Mouse (Mus musculus): ENCODE data around the gene Pml.

Pml gene

DNA sequence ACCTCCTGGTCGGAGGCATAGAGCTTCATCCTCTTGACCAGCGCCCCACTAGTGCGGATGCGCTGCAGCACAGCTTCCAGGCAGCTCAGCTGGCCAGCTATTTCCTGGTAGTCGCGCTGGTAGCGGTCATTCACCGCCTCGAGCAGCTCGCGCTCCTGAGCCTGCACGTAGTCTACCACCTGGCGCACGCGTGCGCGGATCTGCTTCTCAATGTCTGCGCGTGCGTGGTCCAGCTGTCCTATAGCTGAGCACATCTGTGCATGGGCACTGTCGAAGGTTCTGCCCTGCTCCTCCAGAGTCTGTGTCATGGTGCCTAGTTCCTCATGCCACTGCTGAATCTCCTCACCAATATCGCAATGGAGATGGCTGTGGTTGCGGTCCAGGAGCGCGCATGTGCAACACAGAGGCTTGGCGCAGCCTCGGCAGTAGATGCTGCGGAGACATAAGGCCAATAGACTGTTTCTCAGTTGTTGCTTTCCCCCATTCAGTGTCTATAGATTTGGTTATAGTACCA is 15.0 kb downstream of the Pml start:
- no peak for DNase-seq (ENCODE audit: low read depth)

DNA sequence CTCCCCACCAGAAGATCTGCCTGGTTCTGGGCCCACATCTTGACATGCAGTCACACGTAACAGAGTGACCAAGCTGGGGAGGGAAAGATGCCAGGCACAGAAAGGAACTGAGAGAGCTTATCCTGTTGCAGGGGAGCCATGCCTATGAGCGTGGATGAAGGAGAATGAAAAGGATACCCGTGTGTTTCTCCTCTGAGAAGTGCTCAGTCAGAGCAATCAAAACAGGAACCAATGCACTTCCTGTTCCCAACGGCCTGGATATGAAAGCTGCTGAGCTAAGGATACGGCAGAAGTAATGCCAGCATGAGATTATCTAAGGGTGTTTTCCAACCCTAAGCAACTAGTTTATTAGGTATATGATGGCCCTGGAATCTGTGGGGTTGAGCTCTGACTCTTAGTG is 17.2 kb downstream of the Pml start:
- DNase-seq (ENCODE audit: low read depth), result no peak

DNA sequence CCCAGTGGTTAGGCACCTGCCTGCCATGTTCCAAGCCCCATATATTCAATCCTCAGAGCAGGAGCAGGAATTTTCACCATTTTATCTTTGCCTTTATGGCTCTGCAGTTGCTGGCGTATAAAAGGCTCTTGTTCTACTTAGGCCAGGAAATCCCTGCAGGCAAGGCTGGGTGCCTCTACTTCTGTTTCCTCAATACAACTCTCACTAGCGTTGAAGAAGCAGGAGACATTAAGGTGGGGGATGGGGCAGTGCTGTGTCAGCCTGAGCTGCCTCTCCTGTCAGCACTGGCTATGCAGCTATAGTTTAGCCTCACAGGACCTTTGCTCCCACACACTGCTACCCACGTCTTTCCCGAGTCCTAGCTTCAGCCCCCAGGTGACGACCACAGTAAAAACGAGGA is 17.8 kb downstream of the Pml start:
- no peak for DNase-seq (ENCODE audit: low read depth)

DNA sequence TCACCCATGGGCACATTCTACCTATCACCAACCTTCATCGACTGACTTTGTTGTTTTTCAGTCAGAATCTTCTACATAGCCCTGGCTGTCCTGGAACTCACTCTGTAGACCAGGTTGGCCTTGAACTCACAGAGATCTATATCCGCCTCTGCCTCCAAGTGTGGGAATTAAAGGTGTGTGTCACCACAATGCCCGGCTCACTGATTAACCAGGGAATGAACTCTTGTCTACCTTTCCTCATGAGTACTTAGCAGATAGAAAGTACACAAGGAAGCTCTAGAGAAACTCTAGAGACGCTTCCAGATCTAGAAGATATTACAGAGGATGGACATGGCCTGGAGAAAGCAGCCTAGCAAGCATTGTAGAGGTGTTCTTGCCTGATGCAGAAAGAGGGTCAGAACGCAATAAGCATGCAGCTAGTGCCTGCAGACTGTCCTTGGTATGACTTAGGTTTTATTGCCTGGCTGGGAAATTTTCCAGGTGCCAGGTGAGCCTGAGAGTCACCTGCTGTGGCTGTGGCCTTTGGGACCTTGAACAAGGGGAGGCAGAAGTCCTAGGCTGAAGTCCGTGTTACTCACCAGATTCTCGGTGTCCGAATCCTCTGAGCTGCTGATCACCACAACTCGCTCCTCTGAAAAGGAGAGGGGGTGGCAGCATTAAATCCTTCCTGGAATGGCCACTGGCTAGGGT is 20.7 kb downstream of the Pml start:
- DNase-seq (ENCODE audit: low read depth), result no peak

DNA sequence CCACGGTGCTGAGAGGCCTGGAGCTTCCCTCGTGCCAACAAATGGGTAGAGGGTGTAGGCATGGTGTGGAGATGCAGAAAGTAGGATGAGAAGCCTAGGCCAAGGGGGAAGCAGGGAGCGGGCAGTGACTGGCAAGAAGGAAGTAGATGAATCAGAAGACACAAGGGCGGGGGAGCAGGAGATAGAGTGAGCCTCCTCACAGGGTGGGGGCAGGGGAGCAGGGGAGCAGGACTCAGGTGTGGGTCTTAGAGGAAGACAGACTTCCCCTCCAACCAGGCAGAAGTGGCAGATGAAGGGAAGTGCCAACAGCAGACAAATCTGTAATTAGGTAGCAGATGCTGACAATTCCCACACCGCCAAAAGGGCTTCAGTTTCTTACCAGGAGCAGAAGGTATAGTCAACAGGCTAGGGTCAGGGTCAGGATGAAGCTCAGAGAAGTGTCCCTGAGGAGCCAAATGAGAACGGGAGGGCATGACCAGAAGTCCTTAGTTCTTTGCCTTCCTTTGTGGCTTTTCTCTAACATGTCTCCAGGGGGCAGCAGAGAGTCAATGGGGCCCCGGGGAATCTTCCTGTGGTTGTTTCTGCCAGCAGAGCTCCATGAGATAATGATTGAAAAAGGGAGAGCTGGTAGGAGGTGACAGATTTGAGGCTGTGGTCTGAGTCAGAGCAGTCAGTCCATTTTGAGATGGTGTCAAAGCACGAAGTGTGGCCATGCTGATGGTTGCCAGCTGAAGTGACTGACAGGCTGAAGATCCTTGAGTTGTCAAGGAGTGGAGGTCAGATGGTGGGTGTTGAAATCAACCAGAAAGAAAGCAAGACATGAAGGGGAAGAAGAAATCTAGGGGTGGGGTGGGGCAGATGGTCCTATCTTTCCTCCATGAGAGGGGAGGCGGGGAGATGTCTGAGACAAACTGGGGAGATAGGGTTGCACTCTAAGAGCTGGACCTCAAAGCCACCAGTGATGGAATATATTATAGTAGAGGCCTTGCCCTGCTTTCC is 23.4 kb downstream of the Pml start:
- peak; percentile 71 for DNase-seq (ENCODE audit: low read depth)

DNA sequence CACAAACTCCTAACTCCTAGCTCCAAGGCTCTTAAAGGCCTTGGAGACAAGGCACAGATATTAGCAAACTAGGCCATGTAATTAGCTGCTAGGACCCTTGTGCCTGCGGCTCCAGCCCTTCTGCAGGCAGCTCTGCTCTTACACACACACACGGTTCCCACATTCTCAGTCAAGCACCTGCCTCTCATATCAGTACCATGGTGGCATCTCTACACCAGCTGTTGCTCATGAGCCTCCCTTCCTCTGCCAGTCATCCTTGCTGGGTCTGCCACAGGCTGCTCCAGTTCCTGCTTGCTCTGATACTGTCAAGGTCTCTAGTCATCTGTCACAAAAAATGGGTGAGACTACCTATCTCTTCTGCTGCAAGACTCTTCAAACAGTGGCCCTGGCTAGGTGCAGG is 25.2 kb downstream of the Pml start:
- DNase-seq (ENCODE audit: low read depth), result no peak

DNA sequence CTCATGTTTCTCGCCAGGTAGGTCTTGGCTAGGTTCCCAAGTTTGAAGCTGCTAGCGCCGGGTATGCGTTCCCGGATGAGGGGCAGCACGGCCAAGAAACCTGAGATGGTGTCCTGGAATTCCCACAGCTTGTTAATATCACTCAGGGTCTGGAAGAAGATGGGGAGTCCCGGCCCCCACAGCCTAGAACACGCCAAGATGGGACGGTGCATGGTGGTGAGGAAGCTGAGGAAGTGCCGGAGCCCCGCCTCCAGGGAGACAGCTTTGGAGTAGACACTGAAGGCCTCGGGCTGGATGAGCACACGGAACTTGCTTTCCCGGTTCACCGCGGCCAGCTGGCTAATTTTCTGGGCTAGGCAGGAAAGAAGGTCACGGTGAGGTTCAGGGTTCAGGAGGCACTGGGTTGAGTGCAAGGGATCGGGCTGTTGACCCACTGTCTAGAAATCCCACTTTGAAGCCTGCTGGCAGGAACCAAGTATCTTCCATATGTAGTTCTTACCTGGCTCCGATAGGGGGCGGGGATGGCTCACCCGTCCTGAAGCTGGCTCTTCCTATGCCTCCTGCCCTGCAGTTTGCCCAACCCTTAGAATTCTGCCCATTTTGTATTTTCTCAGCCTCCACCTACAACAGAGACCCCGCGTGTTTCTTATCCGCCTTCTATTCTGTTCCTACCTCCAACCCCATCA is 29.2 kb downstream of the Pml start:
- no peak for DNase-seq (ENCODE audit: low read depth)

DNA sequence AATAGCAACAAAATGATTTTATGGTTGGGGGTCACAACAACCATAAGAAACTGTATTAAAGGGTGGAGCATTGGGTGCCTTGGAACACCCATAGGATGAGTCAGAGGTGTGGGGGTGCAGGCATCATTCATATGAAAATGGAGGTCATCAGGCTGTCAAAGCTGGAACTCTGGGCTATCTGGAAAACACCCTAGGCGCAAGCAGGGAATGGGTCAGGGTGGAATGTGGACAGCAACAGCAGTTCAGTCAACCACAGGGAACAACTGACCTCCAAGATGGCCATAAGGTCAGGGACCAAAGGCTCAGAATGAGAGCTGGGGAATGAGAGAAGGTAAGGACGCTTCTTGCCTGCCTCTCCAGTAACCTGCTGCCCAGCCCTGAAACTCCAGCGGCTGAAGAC is 31.0 kb downstream of the Pml start:
- DNase-seq (ENCODE audit: low read depth), result no peak

DNA sequence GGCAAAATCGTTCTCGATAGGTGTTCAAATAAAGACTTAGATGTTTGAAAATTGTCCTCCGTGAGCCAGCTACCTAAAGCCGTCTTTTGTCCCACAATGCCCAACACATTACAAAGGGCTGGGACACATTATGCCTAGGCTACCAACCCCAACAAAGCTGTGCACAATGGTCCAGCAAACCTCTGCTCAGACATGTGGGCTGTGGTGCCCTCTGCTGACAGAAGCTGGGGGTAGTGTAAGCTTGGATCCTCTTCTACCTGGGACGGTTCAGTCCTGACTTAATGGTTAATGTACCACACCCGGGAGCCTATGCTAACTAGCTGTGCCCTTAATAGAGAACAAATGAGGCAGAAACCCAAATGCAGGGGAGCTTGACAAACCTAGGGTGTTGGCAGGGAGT is 33.2 kb downstream of the Pml start:
- no peak for DNase-seq (ENCODE audit: low read depth)

DNA sequence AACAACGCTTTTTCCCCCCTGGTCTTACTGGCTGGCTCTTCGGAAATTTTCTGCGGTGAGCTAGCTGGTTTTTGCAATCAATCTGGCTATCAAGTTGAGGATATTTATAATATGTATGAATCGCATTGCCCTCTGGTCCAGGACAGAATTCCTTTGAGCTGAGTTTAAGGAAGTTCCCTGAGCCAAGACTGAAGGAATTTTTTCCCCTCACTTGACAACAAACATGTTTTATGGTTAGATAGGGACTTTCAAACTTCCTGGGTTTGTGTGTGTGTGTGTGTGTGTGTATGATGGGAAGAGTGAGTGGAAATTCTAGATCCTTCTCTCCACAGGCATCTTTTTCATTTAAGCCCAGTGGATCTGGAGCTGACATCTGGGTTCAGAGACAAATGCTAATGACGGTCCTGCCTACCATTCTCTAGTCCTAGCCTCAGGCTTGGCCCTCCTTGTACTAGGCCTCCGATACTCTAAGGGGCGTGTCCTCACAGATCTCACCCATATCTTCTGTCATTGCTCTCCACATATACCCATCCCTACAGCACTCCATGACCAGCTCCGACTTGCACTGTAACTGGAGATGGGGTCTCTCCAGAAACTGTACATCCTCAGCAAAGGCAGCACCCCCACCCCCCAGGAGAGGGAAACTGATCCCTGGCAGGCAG is 34.9 kb downstream of the Pml start:
- DNase-seq (ENCODE audit: low read depth), result no peak

DNA sequence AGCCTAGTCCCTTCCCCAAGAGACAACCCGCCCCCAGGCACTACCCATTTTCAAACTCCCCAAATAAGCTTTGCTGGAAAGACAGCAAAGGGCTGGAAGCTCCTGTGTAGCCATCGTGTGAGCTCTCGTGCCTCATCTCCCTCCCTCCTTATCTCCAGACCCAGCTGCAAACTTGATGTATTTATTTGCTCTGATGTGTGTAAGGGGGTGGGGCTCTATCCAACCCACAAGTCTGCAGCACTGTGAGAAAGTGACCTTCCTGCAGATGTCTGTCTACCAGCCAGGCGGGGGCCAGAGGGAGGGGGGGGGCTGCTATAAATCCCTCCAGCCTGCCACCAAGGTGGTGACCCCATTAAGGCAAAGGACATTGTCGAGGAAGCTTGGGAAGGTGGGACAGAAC is 35.7 kb downstream of the Pml start:
- peak; percentile 80 for DNase-seq (ENCODE audit: low read depth)

DNA sequence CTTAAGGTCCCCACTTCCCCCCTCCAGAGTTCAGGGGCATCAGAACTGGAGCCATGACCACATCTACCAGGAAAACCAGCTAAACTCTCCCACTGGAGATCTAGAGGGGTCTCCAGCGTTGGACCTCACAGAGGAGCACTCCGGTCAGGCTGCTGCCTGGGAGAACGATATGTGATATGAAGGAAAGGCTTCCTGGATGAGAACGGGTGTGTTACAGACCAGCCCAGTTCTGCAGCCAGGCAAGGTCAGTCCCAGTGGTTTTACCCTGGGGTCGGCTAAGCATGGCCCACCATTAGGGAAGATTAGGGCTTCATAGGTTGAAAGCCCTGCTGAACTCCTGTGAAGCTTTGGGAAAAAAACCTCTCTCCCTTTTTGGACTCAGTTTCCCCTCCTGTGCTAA is 36.2 kb downstream of the Pml start:
- no peak for DNase-seq (ENCODE audit: low read depth)

DNA sequence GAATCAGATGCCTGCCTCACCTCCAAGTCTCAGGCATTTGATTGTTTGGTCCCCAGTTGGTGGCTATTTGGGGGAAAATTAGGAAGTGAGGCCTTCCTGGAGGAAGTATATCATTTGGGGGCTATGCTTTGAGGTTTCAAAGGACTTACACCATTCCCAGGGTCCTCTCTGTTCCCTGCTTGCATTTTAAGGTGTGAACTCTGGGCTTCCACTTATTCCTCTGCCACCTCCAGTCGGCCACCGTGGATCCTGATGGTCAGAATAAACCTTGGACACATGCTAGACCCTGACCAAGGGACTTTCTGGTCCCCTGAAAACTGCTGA is 39.3 kb downstream of the Pml start:
- DNase-seq (ENCODE audit: low read depth), result no peak

DNA sequence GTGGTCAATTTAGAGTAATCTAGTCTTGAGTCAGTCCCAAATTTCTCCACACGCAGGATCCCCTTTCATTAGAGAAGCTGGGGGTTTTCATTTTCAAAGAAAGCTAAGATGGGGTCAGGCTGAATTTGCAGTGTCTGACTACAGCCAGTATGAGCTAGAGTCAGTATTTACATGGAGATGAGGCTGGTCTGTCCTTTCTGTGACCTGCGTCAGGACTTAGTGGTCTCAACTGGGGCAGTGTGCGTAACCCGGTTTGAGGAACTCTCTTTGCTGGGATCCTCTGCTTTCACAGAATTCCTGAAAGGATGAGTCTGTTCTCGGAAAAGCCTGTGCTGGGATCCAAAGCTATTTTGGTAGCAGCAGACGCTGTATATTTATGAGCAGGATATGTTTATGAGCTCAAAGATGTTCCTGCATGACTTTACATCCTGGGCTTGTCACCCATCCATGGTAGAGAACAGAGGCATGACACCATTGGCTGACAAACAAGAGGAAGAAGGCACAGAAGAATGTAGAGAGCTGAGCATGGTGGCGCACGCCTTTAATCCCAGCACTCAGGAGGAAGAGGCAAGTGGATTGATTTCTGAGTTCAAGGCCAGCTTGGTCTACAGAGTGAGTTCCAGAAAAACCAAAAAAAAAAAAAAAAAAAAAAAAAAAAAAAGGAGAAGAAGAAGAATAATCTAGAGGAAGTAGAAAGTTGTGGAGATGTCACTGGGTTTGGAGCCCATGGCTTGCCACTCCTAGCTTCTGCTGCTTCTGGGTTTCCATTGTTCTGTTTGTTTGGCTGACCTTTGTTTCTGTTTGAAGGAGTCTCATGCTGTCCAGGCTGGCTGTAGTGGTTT is 39.9 kb downstream of the Pml start:
- DNase-seq (ENCODE audit: low read depth), result no peak

DNA sequence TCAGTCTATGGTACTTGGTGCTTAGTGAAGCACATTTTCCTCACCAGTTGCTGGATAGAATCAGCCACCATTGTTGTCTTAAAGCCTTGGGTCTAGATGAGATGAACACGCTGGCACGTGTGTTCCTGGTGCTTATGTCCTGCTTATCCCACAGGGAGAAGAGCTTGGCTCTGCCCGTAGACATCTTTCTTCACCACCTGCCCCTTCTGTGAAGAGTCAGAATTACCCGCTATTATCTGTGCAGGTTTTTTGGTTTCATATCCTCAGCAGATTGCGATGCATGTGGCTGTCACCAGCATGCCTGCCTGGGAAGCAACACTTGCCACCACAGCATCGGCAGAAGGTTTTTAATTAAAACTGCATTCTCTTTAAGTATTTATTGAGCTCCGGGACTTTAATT is 43.6 kb downstream of the Pml start:
- DNase-seq (ENCODE audit: low read depth), result no peak

DNA sequence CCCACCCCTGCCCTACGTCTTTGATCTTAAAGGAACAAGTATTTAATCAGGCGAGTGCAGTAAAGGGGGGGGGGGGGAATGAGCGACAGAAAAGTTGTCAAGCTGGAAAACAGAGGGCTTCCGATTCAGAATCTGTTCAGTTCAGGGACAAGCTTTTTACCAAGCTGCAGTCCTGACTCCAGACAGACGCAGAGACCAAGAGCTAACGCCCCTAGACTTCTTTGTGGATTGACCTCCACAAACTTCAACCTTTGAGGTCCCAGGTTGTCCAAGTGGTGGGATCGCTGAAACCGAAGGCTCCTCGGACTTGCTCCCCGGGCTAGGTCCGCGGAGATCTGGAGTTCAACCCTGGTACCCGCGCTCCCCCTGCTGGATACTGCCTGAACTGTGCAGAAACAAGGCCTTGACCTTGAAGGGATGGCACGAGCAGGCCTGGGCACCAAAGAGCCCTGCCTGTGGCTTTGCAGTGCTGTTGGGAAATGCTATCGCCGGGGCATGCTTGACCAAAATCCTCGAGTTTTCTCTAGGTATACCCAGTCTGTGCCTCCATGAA is 45.1 kb downstream of the Pml start:
- DNase-seq (ENCODE audit: low read depth), result peak; percentile 71

DNA sequence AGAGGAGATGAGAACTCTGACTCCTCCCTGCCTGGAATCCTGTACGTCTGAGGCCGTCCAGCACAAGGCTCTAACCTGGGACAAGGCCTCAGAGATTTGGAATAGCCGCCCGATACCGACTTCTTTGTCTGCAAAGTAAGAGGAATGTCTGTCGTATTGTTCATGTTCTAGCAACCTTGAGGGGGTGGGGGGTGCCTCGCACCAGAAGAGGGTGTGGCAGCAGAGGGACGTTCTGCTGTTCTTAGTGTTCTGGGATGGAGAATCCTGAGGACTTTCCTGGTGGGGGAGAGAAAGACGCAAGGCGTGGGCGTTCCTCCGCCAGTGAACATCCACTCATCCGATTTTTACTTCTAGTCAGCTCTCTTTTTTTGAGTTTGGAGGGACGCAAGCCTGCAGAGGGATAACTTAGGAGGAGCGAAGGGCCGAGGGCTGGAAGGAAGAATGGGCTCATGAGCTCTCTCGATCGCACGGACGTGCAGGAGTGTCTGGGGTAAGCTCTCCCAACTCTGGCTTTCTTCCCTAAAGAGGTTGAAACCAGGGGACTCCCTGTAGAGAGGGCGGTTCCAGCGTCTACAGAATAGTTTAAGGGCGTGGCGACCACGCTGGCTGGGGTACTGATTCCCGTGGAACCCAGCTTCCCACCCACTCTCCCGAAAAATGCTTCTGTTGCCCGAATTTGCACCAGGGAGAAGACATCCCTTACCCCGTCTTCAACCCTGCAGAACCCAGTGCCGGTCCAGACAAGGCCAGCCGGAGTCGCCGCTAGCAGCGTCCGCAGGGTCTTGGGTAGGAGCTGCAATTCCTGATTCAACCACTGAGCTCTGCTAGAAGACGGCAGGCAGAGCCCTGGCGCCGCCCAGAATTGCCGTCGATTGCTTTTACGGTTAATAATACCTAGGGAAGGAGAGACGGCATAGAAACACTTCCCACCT is 45.8 kb downstream of the Pml start, which contains the start of the genes Islr and Islr2:
Gene Islr (minus strand): TSS at position 791 of the 932 bp plus-strand sequence.
Gene Islr2 (minus strand): TSS at position 804 of the 932 bp plus-strand sequence.
- no peak for DNase-seq (ENCODE audit: low read depth)

DNA sequence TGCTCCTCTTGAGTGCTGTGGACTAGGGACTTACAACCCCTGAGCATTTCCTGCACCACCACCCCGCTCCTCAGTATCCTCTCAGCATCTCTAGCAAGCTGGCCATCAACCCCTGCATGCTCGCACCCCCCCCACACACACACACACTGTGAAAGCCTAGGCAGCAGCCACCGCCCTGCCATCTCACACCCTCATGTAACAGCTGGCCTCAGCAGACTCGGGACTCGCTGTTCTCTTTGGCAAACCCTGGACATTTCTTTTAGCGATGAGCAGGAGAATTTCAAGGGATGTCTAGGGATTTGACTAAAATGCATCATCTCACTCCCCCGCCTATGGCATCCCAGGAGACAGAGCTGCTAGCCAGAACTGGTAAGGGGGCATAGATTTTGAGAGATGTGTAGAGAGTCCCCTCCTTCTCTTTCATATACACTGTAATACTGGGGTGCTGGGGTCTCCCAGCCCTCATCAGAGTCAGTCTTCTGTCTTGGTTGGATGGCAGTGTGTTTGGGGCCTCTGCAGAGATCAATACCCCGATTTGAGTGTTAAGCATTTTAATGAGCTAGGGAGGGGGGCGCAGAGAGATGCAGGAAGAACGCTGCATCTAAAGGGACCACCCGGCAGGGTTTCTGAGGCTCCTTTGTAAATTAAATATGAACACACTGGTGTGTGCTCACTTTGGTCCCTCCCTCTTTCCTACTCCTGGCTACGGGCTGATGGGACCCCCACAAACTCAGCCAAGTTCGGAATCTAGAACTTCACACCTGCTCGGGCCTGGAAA is 46.7 kb downstream of the Pml start:
- DNase-seq (ENCODE audit: low read depth), result no peak
